Comparison of ENCODE assay signal across 8 mouse cellular contexts in the genomic region with DNA sequence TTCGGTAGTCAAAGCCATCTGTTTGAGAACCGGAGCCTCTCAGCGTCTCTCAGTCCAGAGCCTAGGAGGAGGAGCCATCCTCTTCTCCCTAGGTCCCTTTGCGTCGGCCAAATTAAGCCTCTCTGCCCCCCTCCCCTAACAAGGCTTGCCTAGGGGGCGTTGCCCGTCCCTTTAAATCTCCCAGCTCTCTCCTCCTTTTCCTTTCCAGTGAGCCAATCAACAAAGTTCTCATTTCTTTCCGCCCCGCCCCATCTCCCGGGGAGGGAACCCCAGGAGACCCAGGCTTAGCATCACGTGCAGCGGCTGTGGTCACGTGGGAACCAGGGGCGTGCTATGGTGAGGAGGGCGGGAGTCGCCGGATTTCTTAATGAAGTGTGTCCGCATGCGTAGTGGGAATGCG. TPM values are rescaled to one million over a fixed set of nuclear protein-coding genes. Genes with fewer than 3 reads are reported as not detected.
A peak's percentile ranks its signal among the peaks of the same experiment; 100 is the strongest.
DNase-seq lines count a peak whose midpoint lies in the region; ATAC-seq and TF ChIP-seq lines count a peak whose summit lies in the region.

No protein-coding gene starts in this region.

- H3ac ChIP-seq in C2C12 (ENCODE audit: control insufficient read depth, insufficient read length, low read depth): peak overlapping the region; percentile 56

- no peaks in the 10 kb centered on the region for H3K9me3 ChIP-seq in stomach, embryonic 16.5 days (replicated peaks; ENCODE audit: control insufficient read depth, low read length)

- no peak for TF ChIP-seq POLR2A in brain, embryonic 14.5 days (IDR thresholded peaks at IDR 0.05; ENCODE audit: borderline replicate concordance, extremely low read depth, insufficient read depth, insufficient read length, poor library complexity, severe bottlenecking)

- no peak overlapping the region for H3K9ac ChIP-seq in stomach, embryonic 16.5 days (ENCODE audit: low read length)

- peaks cover 3% of the 10 kb centered on the region; the same call in 1 of the 2 replicates for H3K4me1 ChIP-seq in stomach, embryonic 16.5 days (ENCODE audit: control insufficient read depth, insufficient read depth, low read length)

- DNase-seq in brain, embryonic 14.5 days (ENCODE audit: low read depth): peak; percentile 82
- peak; percentile 67 for DNase-seq in gastrocnemius, postnatal 25 days
- DNase-seq in induced T-regulatory cell, adult 2 months (ENCODE audit: low read depth): peak; percentile 34
- peak; percentile 70 for DNase-seq in lung, postnatal 10 days
- DNase-seq in cerebellum, adult 11-12 months: no peak

- H3K36me3 ChIP-seq in C2C12 (ENCODE audit: control insufficient read depth, insufficient read depth): no peaks in the 10 kb centered on the region
- no peaks in the 10 kb centered on the region for H3K36me3 ChIP-seq in stomach, embryonic 16.5 days (ENCODE audit: control insufficient read depth, insufficient read depth, low read length)

- H3K79me2 ChIP-seq in C2C12 (ENCODE audit: control insufficient read depth, insufficient read depth): no peaks in the 10 kb centered on the region

- peak overlapping the region; percentile 35 for H3K4me2 ChIP-seq in stomach, embryonic 16.5 days (ENCODE audit: low read depth, low read length)

- TF ChIP-seq CTCF in C2C12 (IDR thresholded peaks at IDR 0.05; ENCODE audit: control insufficient read depth, insufficient read depth, insufficient read length): no peak
- no peak for TF ChIP-seq CTCF in brain, embryonic 14.5 days (IDR thresholded peaks at IDR 0.05; ENCODE audit: borderline replicate concordance, extremely low read depth, insufficient read depth, insufficient read length)

- H3K79me3 ChIP-seq in C2C12 (ENCODE audit: low read depth): no peaks in the 10 kb centered on the region

- WGBS in stomach, embryonic 16.5 days: under 1% methylated on average over 20 of the region's 20 CpGs

- no peak overlapping the region for H3K27ac ChIP-seq in stomach, embryonic 16.5 days (ENCODE audit: low read length)

- H3K27me3 ChIP-seq in C2C12 (ENCODE audit: control insufficient read depth, insufficient read depth, insufficient read length): peaks cover 15% of the 10 kb centered on the region
- H3K27me3 ChIP-seq in stomach, embryonic 16.5 days (ENCODE audit: control insufficient read depth, insufficient read depth, low read length): peaks cover 96% of the 10 kb centered on the region

- ATAC-seq in stomach, embryonic 16.5 days (ENCODE audit: insufficient read depth, low FRiP score): peak; percentile 50; the same call in 1 of the 2 replicates
- ATAC-seq in megakaryocyte-erythroid progenitor cell, adult 5-6 weeks (replicated peaks; ENCODE audit: low FRiP score, low TSS enrichment, poor library complexity, severe bottlenecking): no peak

- H3K4me3 ChIP-seq in C2C12 (ENCODE audit: insufficient read depth, poor library complexity, severe bottlenecking): peak overlapping the region; percentile 38
- peak overlapping the region; percentile 12; the same call in 1 of the 2 replicates for H3K4me3 ChIP-seq in stomach, embryonic 16.5 days (replicated peaks; ENCODE audit: low read length)

TF ChIP-seq in C2C12, 6 proteins besides CTCF, POLR2A, EP300 and RAD21:
- TF ChIP-seq FOSL1 (IDR thresholded peaks at IDR 0.05; ENCODE audit: insufficient read depth, low read length, poor library complexity, severe bottlenecking) (no peak), MYOG (IDR thresholded peaks at IDR 0.05; ENCODE audit: control insufficient read depth, extremely low read depth, insufficient read length) (no peak), USF1 (IDR thresholded peaks at IDR 0.05; ENCODE audit: low read depth) (peak; percentile 99), CEBPB (IDR thresholded peaks at IDR 0.05; ENCODE audit: low read depth) (no peak), MYOD1 (IDR thresholded peaks at IDR 0.05; ENCODE audit: control insufficient read depth, insufficient read length, low read depth) (no peak), MAX (IDR thresholded peaks at IDR 0.05) (peak; percentile 87)

RNA-seq across cellular contexts. Expression of a gene that starts 0.3 kb away (rescaled TPM):
- polyA plus RNA-seq in C2C12 (2012; fragmentation: generic; extraction: Trizol): 8.2 TPM
- 0.06 and 0.15 TPM in 2 replicates for polyA plus RNA-seq in brain, embryonic 14.5 days (2012; rRNA removed)
- total RNA-seq in gastrocnemius, postnatal 25 days (2021): not detected
- polyA plus RNA-seq in stomach, embryonic 16.5 days (2015; fragmentation: Nextera tagmentation; extraction: Ambion mirVana): not detected in 2 replicates
- not detected in 2 replicates for total RNA-seq in megakaryocyte-erythroid progenitor cell, adult 5-6 weeks (2014; fragmentation: Nextera tagmentation)
- not detected in 2 replicates for total RNA-seq in megakaryocyte-erythroid progenitor cell, adult 5-6 weeks (2017)

RNA-seq across cellular contexts. Expression of a gene that starts 15.9 kb away (rescaled TPM):
- 4.9 TPM for polyA plus RNA-seq in C2C12 (2012; fragmentation: generic; extraction: Trizol)
- not detected in 2 replicates for polyA plus RNA-seq in brain, embryonic 14.5 days (2012; rRNA removed)
- total RNA-seq in gastrocnemius, postnatal 25 days (2021): not detected
- not detected in 2 replicates for polyA plus RNA-seq in stomach, embryonic 16.5 days (2015; fragmentation: Nextera tagmentation; extraction: Ambion mirVana)
- total RNA-seq in megakaryocyte-erythroid progenitor cell, adult 5-6 weeks (2014; fragmentation: Nextera tagmentation): not detected in 2 replicates
- not detected in 2 replicates for total RNA-seq in megakaryocyte-erythroid progenitor cell, adult 5-6 weeks (2017)

RNA-seq across cellular contexts. Expression of a gene that starts 33.6 kb away (rescaled TPM):
- 34.6 TPM for polyA plus RNA-seq in C2C12 (2012; fragmentation: generic; extraction: Trizol)
- not detected in 2 replicates for polyA plus RNA-seq in brain, embryonic 14.5 days (2012; rRNA removed)
- 1 to 10 TPM; 6.2 to 7.2 TPM for total RNA-seq in gastrocnemius, postnatal 25 days (2021)
- not detected in 2 replicates for polyA plus RNA-seq in stomach, embryonic 16.5 days (2015; fragmentation: Nextera tagmentation; extraction: Ambion mirVana)
- not detected in 2 replicates for total RNA-seq in megakaryocyte-erythroid progenitor cell, adult 5-6 weeks (2014; fragmentation: Nextera tagmentation)
- not detected in 2 replicates for total RNA-seq in megakaryocyte-erythroid progenitor cell, adult 5-6 weeks (2017)

RNA-seq across cellular contexts. Expression of a gene that starts 46.0 kb away (rescaled TPM):
- 49.6 TPM for polyA plus RNA-seq in C2C12 (2012; fragmentation: generic; extraction: Trizol)
- polyA plus RNA-seq in brain, embryonic 14.5 days (2012; rRNA removed): 0.03 TPM in 1 of 2 replicates, not detected in the other
- 10 to 100 TPM; 61.5 to 69.5 TPM for total RNA-seq in gastrocnemius, postnatal 25 days (2021)
- 0.06 TPM in 1 of 2 replicates, not detected in the other for polyA plus RNA-seq in stomach, embryonic 16.5 days (2015; fragmentation: Nextera tagmentation; extraction: Ambion mirVana)
- not detected in 2 replicates for total RNA-seq in megakaryocyte-erythroid progenitor cell, adult 5-6 weeks (2014; fragmentation: Nextera tagmentation)
- not detected in 2 replicates for total RNA-seq in megakaryocyte-erythroid progenitor cell, adult 5-6 weeks (2017)

RNA-seq across cellular contexts. Expression of a gene that starts 46.6 kb away (rescaled TPM):
- polyA plus RNA-seq in C2C12 (2012; fragmentation: generic; extraction: Trizol): 1.6 TPM
- polyA plus RNA-seq in brain, embryonic 14.5 days (2012; rRNA removed): 1.0 and 7.0 TPM in 2 replicates
- total RNA-seq in gastrocnemius, postnatal 25 days (2021): 1 to 10 TPM; 1.6 to 1.8 TPM
- 17.5 and 19.4 TPM in 2 replicates for polyA plus RNA-seq in stomach, embryonic 16.5 days (2015; fragmentation: Nextera tagmentation; extraction: Ambion mirVana)
- total RNA-seq in megakaryocyte-erythroid progenitor cell, adult 5-6 weeks (2014; fragmentation: Nextera tagmentation): not detected in 2 replicates
- not detected in 2 replicates for total RNA-seq in megakaryocyte-erythroid progenitor cell, adult 5-6 weeks (2017)

Comparison
In these comparisons a context has a peak if more than half of its experiments do, and no peak if none do; other contexts are left out.
1. RNA of a gene that starts 33.6 kb away (polyA plus RNA-seq): 34.6 TPM in C2C12 (single experiment); not detected in brain, embryonic 14.5 days and not detected in stomach, embryonic 16.5 days; every median in the first group is over 10 times any median in the second.